Mouse (Mus musculus) MN1 (cell line): ENCODE measurements around the gene Olfr370.

Source experiments
- DNase-seq: peaks from one replicate; pipeline ENCODE4 v3.0.0-alpha.2; 2016; ENCODE audit warnings: low spot score

Gene Olfr370

DNA sequence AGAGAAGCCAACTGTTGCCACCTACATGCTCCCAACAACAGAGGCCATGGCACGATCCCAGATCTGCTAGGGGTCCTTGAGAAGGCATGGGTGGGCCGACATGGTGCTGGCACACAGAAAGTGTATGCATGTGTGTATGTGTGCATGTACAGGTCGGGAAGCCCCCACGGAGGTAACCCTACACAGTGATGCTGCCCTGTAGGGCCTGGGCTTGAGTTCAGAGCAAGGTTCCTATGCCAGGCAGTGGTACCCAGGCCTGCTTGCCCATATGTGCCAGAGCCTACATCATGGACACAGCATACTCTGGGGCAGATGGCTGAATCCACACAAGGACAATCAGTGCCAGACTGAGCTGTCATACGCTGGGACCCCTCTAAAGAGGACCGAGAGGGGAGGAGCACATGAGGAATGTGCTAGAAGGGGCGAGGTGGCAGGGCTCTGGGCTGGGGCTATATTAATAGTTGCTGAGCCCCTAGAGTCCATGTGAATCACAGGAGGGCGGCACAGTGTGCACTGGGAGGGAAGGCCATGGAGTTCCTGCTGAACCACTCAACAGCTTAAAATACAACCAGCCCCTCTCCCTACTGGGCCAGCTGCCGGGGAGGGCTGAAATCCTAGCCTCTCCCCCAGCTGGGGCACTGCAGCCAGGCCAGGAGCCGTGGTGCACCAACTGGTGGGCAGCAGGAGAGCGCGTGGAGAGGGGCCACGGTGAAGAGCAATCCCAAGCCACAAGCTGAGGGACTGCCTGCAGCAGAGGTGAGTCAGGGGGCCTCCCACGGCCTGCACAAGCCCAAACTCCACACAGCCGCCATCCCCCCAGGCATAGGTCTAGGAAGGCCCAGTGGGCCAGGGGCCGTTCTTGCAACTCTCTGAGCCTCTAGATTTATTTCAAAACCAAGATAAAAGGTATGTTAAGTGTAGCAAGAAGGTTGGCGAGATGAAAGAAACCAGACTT lies 40.3 kb downstream of the Olfr370 start:
- no peak for DNase-seq

DNA sequence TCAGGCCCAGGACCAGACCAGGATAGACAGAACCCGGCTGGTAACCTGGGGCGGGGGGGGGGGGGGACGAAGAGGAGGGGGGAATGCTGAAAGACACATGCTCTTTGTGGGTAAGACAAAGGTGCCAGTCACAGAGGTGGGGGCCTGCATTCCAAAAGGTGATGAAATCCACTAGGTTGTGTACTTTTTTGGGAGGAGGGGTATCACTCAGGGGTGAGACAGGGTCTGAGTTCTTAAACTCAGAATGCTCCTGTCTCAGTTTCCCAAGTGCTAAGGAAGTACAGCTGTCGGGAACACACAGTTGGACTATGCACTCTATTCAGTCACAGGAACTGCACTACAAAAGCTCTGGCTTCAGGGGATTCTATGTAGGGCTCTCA lies 40.9 kb downstream of the Olfr370 start:
- no peak for DNase-seq

DNA sequence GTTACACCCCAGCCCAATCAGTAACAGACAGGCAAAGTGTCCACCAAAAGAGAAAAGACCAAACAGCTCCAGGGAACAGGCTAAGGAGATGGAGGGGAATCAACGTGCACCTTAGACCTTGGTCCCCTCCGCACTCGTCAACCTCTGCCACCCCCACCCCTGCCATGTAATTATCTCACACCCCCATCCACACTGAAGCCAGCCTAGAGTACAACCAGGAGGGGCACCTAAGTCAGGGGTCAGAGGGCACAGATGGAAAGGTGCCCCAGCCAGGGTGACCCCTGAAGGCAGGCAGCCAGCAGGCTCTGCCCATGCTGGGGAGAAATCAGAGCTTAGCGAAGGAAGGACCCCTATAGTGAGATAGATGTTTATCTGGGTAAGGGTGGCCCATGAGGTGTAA lies 41.3 kb downstream of the Olfr370 start:
- DNase-seq, result no peak

DNA sequence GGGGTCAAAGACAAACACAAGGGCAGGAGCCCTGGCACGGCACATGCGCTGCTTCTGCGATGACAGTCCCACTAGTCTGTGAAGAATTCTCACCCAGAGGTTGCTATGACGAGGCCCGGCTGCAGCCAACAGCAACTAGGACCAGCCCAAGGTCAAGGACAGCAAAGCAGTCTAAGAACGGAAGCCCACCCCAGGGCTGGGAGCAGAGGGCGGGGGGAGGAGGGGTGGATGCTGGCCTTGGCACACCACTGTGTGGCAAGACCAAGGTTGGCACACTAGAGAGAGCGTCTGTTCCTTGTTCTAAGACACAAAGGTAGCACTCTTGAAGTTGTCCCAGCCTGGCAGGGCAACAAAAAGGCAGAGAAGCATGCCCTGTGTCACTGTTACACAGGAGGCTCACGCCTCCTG lies 41.8 kb downstream of the Olfr370 start:
- no peak for DNase-seq

DNA sequence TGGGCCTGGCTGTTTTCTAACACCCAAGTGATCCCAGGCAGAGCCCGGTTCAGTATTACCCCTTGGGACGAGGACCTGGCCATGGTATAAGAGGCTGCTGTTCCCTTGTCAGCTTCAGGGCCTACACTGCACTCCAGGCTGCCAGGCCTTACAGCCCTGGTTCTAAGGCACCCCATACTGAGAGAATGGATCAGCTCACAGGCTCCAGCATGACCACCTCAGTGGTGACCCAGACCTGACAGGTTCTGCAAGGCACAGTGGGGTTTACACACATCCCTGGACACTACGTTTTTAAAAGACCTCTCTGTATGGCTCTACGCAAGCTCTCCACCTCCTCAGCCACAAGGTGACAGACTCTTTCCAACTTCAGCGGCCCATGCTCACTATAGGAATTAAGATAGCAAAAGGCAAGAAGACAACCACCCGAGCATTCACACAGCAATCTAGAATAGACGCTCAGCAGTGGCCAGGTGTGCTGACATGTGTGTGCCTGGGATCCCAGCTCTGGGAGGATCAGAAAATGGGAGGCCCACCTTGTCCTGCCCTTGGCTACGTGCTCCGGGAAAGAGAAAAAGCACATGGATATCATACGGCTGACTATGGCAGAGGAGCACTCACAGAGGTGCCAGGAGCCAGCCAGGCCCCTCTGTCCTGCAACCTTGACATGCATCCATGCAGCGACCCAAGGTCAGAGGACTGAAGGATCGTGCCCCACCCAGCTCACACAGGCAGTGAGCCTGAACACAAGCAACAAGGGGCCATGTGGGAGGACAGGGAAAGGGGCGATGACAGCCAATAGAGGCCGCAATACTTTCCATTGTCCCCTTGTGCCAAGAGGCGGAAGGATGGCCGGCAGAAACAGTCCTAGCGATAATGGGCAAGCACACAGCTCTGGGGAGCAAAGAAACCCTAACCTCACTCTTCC lies 42.8 kb downstream of the Olfr370 start:
- no peak for DNase-seq

DNA sequence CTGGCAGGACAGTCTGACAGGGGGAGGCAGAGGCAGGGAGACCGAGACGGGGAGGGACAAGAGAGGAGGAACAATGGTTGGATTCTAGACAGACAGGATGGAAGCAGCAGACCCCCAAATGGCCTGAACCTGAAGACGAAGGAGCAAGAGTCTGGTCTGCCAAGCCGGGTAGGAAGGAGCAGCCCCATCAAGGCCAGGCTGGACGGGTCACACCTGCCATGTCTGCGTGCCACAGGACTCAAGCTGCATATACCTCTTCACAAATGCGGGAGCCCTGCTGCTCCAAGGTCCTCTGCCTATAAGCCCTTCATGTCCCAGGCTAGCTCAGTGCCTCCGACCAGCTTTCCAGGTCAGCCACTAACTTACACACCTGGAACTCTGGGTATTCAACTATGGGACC lies 44.1 kb downstream of the Olfr370 start:
- no peak for DNase-seq

DNA sequence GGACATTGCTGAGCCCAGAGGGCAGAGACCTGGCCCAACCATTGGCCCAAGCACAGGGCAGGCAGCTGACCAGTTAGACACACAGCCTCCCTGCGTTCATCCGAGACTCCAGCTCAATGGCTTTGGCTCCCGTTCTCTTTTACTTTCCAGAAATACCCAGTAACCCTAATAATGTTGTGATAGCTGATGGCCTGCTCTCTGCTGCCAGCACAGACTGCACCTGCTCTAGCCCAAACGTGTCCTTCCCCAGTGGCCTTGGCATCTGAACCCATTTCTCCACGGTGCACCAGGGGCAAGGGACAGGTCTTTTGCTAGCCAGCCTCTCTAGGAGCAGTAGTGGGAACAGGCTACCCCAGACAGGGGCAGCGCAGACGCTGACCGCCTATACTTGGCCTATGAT lies 45.2 kb downstream of the Olfr370 start:
- DNase-seq, result no peak

DNA sequence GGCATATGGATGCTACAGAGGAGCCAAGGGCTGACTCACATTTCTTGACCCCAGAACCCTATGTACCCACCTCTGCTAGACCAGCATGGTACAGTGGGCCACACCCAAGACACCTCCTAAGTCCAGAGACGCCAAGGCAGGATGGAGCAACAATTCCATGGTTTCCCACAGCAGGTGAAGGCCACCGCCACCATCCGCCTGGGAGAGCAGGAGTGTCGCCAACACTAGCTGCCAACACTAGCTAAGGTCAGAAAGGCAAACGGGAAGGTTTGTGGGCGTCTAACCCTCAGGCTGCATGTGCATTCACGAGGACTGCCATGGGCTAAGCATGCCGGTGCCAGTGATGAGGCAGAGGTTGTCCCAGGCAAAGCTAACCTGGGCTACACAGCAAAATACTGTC lies 46.6 kb downstream of the Olfr370 start:
- DNase-seq, result no peak

DNA sequence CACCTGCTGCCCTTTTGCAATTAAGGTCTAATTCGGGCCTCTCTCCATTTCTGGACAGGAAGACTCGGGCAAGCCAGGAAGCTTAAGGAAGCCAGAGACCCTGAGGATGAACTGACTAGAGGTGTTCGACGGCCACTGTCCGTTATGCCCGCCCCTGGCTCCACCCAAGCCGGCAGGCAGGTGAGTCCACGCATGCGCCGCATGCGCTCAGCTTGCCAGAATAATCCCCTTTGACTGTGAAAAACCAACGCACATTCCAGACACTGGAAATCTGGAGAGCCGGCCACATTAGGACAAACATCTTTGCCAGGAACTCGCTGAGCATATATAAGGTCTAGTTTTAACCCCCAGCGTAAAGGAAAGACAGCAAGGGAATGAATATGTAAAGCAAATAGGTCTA lies 47.7 kb downstream of the Olfr370 start:
- no peak for DNase-seq

DNA sequence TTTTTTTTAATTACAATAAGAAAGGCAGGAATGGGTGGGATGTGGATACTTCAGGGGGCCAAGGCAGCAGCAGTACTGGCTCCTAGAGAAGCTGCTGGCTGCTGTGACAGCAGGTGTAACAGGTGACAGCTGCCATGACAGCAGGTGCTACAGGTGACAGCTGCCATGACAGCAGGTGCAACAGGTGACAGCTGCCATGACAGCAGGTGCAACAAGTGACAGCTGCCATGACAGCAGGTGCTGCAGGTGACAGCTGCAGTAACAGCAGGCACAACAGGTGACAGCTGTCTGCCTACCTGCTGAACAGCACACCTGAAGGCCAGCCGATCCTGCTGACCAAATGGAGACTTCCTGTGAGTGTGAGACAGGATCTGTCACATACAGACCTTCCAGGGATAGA lies 49.2 kb downstream of the Olfr370 start:
- no peak for DNase-seq

DNA sequence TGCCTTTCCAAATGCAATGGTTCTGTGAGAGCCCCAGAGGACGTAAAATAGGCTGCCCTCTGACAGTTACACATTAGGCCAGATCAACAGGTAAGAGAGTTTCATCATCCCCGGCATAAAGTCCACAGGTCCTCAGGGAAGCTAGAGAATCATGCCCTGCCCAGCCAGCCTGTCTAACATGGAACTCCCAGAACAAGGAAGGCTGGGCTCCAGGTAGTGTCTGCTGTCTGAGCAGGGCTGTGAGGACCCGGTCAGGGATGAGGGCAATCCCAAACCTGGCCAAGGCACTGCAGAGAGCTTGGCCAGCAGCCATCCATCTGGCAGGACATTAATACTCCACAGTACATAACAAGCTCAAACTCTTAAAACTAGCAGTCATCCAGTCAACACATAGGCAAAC lies 49.8 kb downstream of the Olfr370 start:
- DNase-seq, result no peak

DNA sequence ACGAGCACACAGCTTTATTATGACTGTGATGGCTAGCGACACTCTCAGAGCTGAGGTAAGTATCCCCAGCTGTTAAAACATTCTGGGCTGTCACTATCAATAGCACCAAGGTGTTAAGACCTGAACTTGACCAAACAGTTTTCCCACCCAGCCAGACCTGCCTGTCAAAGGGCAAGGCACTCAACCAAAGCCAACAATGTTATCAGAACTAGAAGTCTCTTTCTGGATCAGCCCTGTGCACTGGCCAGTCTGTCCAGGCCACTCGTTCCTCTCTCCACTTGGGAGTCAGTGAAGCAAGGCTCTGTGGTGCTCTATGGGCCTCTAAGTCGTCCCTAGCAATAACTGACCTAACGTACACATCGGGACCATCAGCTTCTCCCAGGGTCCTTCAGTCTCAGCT lies 52.1 kb downstream of the Olfr370 start:
- DNase-seq, result no peak

DNA sequence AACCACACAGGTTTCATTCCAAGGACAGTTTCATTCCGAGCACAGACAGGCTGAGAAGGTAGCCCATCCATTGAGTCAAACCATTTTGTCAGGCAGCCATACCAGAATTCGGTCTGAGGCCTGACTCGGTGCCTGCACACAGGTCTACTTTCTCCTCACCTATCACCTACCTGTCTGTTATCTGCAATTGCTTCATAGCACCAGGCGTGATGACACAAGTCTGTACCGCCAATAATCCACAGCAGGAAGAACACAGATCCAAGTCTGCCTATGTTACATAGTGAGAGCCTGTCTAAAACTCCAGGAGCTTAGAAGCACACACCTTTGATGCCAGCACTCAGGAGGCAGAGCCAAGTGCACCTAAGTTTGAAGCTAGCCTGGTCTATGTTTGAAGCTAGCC lies 53.3 kb downstream of the Olfr370 start:
- no peak for DNase-seq

DNA sequence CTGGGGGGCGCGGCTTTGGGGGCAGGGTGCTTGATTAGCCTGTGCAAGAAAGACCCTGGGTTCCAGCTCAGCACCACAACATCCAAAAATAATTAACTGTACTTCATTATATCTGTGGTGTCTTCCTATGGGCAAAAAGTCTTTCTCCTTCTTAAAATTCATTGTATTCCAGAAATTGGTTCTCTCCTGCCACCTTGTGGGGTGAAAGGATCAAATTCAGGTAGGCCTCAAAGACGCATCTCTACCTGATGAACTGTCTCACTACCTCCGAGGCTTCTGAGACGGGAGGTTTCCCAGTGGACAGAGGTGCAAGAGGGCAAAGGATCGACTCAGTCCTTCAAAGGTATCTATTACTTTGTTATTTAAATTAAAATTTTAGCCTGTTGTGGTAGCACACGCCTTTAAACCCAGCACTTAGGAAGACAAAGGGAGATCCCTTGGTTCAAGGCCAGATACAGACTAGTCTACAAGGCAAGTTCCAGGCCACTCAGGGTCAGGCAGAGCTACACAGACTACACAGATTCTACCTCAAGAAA lies 55.0 kb downstream of the Olfr370 start:
- DNase-seq, result peak; percentile 39

DNA sequence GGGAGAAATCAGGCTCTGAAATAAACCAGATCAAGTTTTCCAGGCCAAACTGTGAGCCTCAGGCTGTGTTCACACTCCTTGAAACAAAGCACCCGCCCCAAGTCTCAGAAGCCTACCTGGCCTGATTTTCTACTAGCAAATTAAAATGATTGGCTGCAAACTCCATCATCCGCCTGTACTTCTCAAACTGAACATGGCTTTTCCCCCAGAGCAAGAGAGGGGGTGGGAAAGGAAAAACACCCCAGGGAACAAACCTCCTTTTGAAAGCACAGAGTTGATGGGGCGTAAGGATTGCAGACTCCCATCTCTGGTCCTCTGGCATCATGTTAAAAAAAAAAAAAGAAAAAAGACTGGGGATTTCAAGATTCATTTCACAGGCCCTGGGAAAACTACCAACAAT lies 57.1 kb downstream of the Olfr370 start:
- no peak for DNase-seq

DNA sequence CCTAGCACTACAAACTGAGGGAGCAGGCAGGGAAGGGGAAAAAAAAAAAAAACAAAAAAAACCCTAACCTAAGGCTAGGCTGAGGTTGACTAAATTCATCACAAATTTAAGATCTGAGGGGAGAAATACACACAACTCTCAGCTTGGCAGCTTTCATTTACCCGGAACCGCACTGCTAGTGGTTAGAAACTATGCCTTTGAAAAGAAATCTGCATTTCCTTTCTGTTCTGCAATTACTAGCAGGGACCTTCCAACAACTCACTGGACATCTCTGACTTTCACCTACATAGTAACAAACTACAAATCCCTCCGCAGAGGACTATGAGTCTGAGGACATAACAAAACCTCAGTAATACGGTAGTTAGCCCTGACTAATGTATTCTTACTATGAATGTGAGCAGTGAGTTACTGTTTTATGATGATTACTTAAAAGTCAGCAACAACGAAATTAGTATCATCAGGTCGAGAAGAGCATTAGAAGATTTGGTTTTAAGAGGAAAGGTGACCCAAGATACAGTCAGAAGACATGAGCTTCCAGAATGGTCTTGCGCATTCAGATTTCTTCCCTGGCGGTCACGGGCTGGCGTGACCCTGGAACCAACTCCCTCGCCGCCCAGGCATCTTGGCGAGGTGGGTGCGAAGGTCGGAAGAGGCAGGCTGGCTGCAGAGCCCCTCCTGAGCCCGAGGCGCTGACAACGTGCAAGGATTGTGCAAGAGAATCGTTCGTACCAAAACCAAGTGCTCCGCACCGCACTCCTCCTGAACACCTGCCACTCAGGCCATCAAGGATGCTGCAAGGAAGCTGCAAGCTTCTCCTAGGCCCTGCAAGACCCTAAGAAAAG lies 58.0 kb downstream of the Olfr370 start:
- DNase-seq, result peak; percentile 56

DNA sequence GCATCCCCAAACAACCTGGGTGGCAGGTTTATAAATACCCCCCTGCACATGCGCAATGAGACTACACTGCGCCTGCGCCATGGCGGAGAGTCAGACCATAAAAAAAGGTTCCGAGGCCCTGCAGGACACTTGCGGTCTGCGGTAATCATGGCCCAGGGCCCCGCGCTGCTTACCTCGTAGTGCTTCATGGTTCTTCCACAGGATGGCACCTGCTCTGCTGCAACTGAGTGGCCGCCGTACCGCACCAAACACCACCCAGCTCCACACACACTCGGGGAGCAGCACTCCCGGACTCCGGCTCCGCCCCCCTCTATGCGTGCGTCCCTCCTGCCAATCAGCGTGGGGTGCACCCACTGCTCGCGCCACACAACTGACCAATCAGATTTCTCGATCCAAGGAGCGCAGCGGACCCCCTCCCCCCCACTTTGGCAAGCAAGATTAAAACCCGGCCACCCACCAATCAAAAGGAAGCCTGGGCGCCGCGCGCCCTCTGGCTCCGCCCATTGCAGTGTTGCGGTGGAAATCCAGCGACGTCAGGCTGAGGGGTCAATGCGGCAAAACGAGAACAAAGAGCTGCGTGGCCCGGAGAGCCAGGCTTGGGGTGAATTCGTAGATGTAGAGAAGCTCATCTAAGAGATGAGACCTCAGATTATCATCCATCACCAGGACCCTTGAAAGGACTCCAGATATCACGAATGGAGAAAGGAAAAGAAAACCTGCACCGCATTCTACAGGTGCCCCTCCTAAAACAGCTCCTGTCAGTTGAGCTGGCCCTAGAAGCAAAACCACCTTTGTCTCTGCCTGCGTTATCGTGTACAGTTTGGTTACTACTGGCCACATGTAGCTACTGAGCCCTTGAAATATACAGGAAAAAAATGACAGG lies 58.8 kb downstream of the Olfr370 start:
- peak; percentile 98 for DNase-seq
